Mouse (Mus musculus) olfactory bulb, adult 2 months (tissue): ENCODE data around the gene Slc24a1. TPM values are rescaled to one million over a fixed set of nuclear protein-coding genes. Genes with fewer than 3 reads are reported as not detected.
"Not testable (repeated sequence)": the region's sequence is repeated elsewhere in the genome, so short reads cannot be mapped to it uniquely, and the experiment has no call there.

ENCODE experiments used
- H3K27ac ChIP-seq: fragments of 200-500 bp; 2 replicates; pipeline ENCODE4 v1.5.1; 2012; ENCODE audit warnings: low read depth, low read length; ENCODE audit not compliant: insufficient read depth
- H3K4me1 ChIP-seq: fragments of 200-500 bp; 2 replicates; pipeline ENCODE4 v1.6.1; 2012; ENCODE audit warnings: low read length; ENCODE audit not compliant: control insufficient read depth, insufficient read depth
- H3K4me3 ChIP-seq: fragments of 200-500 bp; 2 replicates; pipeline ENCODE4 v1.5.1; 2012; ENCODE audit warnings: mild to moderate bottlenecking, low read depth, low read length, moderate library complexity; ENCODE audit not compliant: insufficient read depth
- CTCF ChIP-seq: fragments of 200-500 bp; IDR thresholded peaks from 2 replicates; pipeline ENCODE4 v1.5.1; 2012; ENCODE audit warnings: low read depth, mild to moderate bottlenecking, low read length, moderate library complexity; ENCODE audit not compliant: insufficient read depth
- POLR2A ChIP-seq: fragments of 200-500 bp; IDR thresholded peaks from 2 replicates; pipeline ENCODE4 v1.6.1; 2012; ENCODE audit warnings: mild to moderate bottlenecking, low read depth, low read length, moderate library complexity; ENCODE audit not compliant: insufficient read depth
- WGBS: fragments of 180-500 bp; shearing (Covaris S2); methylation state at CpG from one replicate; pipeline ENCODE4 v1.1.7; 2018; 5-methylcytosine and 5-hydroxymethylcytosine counted together
- polyA plus RNA-seq: library from polyadenylated mRNA; stranded (reverse); fragments of >200 nt; gene quantifications from 2 replicates; pipeline ENCODE4 v1.2.4, GENCODE M21; 2012; ENCODE audit warnings: low replicate concordance; ENCODE audit not compliant: missing spikeins, insufficient read depth, insufficient read length

Gene Slc24a1
- polyA plus RNA-seq = not detected in 2 replicates

DNA sequence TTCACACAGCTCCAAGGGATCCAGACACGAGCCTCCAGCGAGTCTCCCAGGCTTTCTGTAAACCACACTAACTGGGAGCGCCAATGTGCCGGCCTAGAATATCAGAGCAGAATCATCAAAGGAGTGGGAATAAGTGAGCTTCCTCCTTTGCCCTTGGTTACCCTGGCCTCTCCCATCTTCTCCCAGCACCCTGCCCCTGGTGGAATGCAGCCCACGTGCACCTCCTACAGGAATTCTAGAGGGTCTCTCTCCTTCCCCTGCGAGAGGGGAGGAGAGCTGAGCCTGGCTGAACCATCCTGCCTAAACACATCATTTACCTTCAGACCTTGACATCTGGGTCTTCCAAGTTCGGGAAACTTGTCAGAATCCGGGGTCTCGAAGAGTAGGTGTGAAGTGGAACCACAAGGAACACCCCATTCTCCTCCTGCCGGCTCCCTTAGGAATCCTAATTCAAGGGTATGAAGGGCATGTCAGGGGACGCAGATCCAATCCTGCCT, at the start of gene Slc24a1:
Slc24a1 (minus strand) TSS at position 447 of the 497 bp plus-strand sequence.
- H3K27ac ChIP-seq = no peak within 1 kb of the TSS
- 53% methylated on average over 11 of the region's 11 CpGs for WGBS

DNA sequence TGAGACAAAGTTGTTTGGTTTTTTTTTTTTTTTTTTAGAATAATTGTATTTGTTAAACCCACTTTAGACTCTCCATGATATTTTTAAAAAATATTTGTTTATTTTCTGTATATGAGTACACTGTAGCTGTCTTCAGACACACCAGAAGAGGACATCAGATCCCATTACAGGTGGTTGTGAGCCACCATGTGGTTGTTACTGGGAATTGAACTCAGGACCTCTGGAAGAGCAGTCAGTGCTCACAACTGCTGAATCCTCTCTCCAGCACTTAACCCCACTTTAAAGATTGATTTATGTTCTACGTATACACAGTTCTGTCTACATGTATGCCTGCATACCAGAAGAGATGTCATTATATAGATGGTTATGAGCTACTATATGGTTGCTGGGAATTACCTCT, 44.1 kb upstream of the Slc24a1 start:
- H3K27ac ChIP-seq, H3K4me1 ChIP-seq, H3K4me3 ChIP-seq: not testable (repeated sequence)
- WGBS = 88% methylated on average over 1 of the region's 1 CpGs

More for the DNA sequence above, at the start of gene Slc24a1:
- no peak within 1 kb of the TSS for H3K4me3 ChIP-seq
- H3K4me1 ChIP-seq = no peaks in the 10 kb centered on the region
- TF ChIP-seq CTCF = no peak
- TF ChIP-seq POLR2A = no peak

- Histone ChIP-seq H3K4me3 (no peak overlapping the region), H3K4me1 (no peaks in the 10 kb centered on the region), H3K27ac (no peak overlapping the region)
- WGBS = 80% methylated on average over 7 of the region's 7 CpGs
- no peak for TF ChIP-seq POLR2A
- no peak for TF ChIP-seq CTCF
Observed at GRCm38 (mm10) chr9:64990291-64990690, 38.9 kb upstream of the Slc24a1 start.

GRCm38 (mm10) chr9:64988443-64988842, 37.0 kb upstream of the Slc24a1 start:
- Histone ChIP-seq H3K4me3 (no peak overlapping the region), H3K4me1 (no peaks in the 10 kb centered on the region), H3K27ac (no peak overlapping the region)
- TF ChIP-seq CTCF = no peak
- no peak for TF ChIP-seq POLR2A
- WGBS = 95% methylated on average over 6 of the region's 6 CpGs

DNA sequence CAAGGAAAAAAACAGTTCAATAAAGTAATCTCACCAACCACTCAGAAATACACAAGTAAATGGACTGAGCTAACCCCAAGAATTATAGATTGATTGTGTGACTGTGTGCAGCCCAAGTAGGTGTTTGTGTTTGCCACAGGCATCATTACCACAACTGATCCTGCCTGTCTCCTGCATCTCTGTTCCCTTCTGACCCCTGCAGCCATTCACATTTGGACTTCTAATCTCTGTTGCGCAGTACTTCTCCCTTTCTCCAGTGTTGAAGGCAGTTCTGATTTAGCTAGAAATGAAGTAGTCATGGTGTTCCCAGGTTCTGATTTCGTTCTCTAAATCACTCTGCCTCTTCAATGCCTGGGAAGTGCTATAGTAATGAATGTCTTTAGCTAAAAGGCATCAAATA, 36.2 kb upstream of the Slc24a1 start:
- H3K4me3 ChIP-seq = no peak overlapping the region
- H3K27ac ChIP-seq = no peak overlapping the region
- 89% methylated on average over 2 of the region's 2 CpGs for WGBS
- H3K4me1 ChIP-seq = no peaks in the 10 kb centered on the region
- TF ChIP-seq POLR2A = no peak
- no peak for TF ChIP-seq CTCF

DNA sequence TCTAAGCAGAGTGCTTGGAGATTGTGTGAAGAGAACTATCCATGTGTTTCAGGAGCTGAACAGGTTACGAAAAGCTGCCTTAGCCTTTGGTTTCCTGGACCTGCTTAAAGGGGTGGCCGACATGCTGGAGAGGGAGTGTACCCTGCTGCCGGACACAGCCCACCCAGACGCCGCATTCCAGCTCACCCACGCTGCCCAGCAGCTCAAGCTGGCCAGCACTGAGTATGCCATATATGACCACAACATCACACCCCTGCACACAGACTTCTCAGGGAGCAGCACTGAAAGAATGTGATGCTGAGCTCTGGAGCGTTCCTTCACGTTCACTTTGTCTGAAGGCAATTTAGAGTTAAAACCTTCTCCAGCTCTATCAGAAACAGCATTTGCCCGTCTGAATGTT, 34.4 kb upstream of the Slc24a1 start:
- no peak for TF ChIP-seq POLR2A
- TF ChIP-seq CTCF = no peak
- Histone ChIP-seq H3K4me1 (no peaks in the 10 kb centered on the region), H3K4me3 (no peak overlapping the region), H3K27ac (no peak overlapping the region)
- WGBS = 83% methylated on average over 9 of the region's 9 CpGs

DNA sequence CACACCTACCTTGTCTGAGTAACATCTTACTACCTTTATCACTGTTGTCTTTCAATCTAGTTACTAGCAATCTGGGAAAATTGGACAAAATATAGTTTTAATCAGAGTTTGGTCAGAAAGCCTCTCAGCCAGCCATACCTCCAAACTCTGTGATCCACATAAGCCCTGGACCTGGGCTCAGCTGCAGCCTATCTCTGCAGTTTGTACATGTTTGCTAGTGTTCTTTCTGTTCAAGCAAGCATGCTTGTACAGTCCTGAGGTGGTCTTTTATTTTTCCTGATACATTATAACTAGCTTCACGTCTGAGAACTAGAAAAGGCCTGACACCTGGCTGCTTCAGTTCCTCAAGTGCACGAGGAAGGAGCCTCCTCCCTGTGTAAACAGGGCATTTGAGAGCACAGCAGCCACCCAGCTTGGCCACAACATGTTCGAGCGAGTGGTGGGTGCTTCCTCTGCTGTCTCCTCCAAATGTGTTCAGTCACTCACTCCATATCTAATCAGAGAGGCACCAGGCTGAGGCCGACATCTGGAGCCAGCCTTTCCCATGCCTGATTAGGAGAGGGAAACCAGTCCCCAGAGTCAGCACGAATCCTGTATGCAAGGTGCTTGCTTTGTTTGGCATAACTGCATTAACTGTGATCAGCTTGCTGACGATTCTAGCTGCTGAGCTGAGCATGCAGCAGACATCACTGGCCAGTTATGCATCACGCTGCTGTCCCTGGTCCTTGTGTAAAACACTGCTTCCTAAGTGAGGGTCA, 33.8 kb upstream of the Slc24a1 start:
- Histone ChIP-seq H3K27ac (no peak overlapping the region), H3K4me3 (no peak overlapping the region), H3K4me1 (no peaks in the 10 kb centered on the region)
- WGBS = 79% methylated on average over 8 of the region's 8 CpGs
- no peak for TF ChIP-seq CTCF
- no peak for TF ChIP-seq POLR2A

- Histone ChIP-seq H3K4me3 (no peak overlapping the region), H3K4me1 (no peaks in the 10 kb centered on the region), H3K27ac (no peak overlapping the region)
- TF ChIP-seq POLR2A (no peak), CTCF (no peak)
- 72% methylated on average over 1 of the region's 1 CpGs for WGBS
Observed at GRCm38 (mm10) chr9:64981904-64982303, 30.5 kb upstream of the Slc24a1 start.

DNA sequence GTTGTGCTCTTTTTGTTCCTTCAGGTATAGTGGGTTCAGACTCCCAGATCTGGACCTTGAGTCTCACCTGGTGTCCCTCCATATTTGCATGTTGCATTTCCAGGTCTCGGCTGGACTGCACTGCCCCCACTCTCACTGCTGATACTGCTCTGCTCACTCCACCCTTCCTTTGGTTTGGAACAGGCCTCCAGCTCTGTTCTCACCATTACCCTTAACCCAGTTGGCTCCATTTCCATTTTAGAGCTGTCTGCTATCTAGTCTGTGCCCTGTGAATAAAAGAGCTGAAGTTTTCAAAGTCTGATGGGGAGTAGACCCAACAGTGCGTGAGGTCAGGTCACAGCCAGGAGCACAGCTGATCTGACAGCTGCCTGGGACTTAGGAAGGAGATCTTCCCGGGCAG, 29.1 kb upstream of the Slc24a1 start:
- TF ChIP-seq POLR2A (no peak), CTCF (no peak)
- 57% methylated on average over 3 of the region's 3 CpGs for WGBS
- H3K27ac ChIP-seq = no peak overlapping the region
- no peaks in the 10 kb centered on the region for H3K4me1 ChIP-seq
- H3K4me3 ChIP-seq = no peak overlapping the region
